Mouse (Mus musculus): Measurements from ENCODE around the gene Carf.
"Not testable (repeated sequence)": the region's sequence is repeated elsewhere in the genome, so short reads cannot be mapped to it uniquely, and the experiment has no call there.

Gene Carf

GRCm38 (mm10) chr1:60177814-60178213 is 79.8 kb downstream of the Carf start:
- in situ Hi-C loops (cut with MboI; ENCODE audit: low sequenced_read_pairs) = not testable (repeated sequence)

GRCm38 (mm10) chr1:60179376-60179775 is 81.3 kb downstream of the Carf start:
- in situ Hi-C loops (cut with MboI; ENCODE audit: low sequenced_read_pairs) = no loop called here

DNA sequence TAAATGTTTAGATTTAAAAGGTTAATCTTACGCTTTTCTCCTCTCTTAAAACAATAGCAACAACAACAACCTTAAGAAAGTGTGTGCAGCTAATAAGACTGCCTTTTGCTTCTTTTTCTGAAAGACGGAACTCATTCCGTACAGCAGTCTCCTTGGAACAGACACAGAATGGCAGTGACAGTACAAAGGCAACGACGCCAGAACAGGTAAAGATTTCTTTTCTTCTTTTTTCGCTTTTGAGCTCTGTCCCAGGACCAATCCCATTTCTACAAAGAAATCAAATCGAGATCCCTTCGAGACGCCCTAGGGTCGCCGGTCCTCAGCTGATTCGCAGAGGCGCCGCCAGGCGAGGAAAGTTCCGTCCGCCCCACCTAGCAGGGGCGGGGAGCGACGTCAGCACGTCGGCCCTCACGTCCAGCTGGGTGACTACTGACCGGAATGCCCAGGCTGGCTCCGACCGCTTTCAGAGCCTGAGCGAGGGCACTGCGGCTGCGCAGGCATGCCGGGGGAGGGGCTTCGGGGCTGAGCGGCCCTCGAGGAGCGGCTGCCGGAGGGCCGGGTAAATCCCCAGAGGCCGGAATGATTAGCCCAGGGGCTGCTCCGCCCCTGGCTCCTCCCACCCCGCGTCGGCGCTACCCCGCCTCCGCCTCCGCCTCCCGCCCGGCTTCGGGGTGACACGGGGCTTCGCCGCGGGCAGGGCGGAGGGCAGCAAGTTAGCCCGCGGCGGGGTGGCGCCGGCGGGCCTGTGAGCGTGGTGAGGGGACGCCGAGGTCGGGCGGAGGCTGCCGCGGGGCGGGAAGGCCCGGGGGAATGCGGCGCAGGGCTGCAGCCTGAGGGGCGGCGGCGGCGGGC is 82.1 kb downstream of the Carf start, which contains the start of gene Nbeal1:
Gene Nbeal1, plus strand, starts transcription at position 668 of the 852 bp plus-strand sequence.
- in situ Hi-C loops (cut with MboI; ENCODE audit: low sequenced_read_pairs) = no loop called here

GRCm38 (mm10) chr1:60180784-60181221 is 82.8 kb downstream of the Carf start:
- in situ Hi-C loops (cut with MboI; ENCODE audit: low sequenced_read_pairs) = no loop called here

DNA sequence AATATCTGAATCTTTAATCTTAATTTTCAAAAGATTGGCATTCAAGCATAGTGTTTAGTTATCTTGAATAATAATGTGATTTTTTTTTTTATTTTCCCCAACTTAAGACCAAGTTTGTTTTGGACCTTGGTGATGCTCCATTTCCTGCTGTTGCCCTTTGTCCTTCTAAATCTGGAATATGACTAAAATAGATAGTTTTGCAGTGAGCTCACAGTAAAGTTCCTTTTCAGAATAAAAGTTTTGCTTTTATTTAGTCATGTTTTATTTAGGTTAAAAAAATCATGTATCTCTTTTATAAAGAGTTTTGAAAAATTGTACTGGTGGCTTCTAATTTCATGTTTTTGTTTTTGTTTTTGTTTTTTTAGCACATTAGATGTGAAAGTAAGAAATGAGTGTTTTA is 90.4 kb downstream of the Carf start:
- in situ Hi-C loops (cut with MboI; ENCODE audit: low sequenced_read_pairs) = no loop called here

- in situ Hi-C loops (cut with MboI; ENCODE audit: low sequenced_read_pairs) = no loop called here
These were observed 98.8 kb downstream of the Carf start for GRCm38 (mm10) chr1:60196813-60197212.

- in situ Hi-C loops (cut with MboI; ENCODE audit: low sequenced_read_pairs) = no loop called here
These were observed 101.0 kb downstream of the Carf start for GRCm38 (mm10) chr1:60199006-60199405.

Data from CH12F3 (cell line).